Mouse (Mus musculus) olfactory bulb, adult 2 months (tissue): ENCODE measurements at regions not wholly inside any gene's neighbourhood (a gene's known extent, or its start where the extent isn't known, plus 50 kb on each side); places are given as distances from the start of the nearest gene placed in this dataset.

Experiments used
- CTCF ChIP-seq: fragments of 200-500 bp; IDR thresholded peaks from 2 replicates; pipeline ENCODE4 v1.5.1; 2012; ENCODE audit warnings: low read depth, mild to moderate bottlenecking, low read length, moderate library complexity; ENCODE audit not compliant: insufficient read depth
- POLR2A ChIP-seq: fragments of 200-500 bp; IDR thresholded peaks from 2 replicates; pipeline ENCODE4 v1.6.1; 2012; ENCODE audit warnings: mild to moderate bottlenecking, low read depth, low read length, moderate library complexity; ENCODE audit not compliant: insufficient read depth

DNA sequence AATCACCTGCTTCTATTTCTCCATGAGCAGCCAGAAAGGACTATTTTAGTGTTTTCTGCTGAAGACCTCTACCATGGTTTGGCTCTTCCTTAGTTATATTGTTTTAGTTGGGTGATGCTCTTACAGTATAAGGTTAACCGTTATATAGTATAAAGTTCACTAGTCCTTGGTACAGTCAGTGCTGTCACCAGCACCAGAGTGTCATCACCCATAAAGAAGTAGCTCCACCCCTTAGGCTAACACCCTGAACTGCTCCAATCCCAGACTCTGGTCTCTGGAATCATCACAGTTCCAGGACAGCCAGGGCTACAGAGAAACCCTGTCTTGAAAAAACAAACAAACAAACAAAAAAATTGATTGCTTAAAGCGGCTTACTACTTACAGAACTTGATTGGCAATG lies 77.2 kb upstream of the Sgk1 start:
- TF ChIP-seq POLR2A (no peak), CTCF (no peak)
